Mouse (Mus musculus): ENCODE data around the gene Jph2. TPM values are rescaled to one million over a fixed set of nuclear protein-coding genes. Genes with fewer than 3 reads are reported as not detected.
A peak's percentile ranks its signal among the peaks of the same experiment; 100 is the strongest.

Jph2 gene
- polyA plus RNA-seq, 1 experiment = 1.0 TPM

DNA sequence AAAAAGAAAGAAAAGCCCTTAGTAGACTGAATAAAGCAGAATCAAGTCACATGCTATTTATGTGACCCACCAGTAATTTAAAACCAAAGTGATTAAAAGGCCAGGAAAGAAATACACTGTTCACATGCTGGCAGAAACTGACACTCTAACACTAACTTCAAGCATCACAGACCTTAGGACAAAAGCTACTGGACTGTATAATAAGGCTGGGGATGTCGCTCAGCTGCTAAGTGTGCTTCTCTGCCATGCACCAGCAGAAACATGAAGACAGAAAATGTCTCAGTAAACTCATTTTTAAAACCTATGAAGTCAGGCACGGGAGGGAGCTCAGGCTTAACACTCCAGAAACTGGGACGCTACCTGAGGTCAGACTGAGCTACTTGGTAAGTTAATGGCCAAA lies 12.4 kb upstream of the Jph2 start:
- TF ChIP-seq POLR2A (IDR thresholded peaks at IDR 0.05; ENCODE audit: borderline replicate concordance, extremely low read depth, insufficient read depth, insufficient read length, poor library complexity, severe bottlenecking) (no peak), CTCF (IDR thresholded peaks at IDR 0.05; ENCODE audit: borderline replicate concordance, extremely low read depth, insufficient read depth, insufficient read length) (no peak)
- DNase-seq (ENCODE audit: low read depth) = no peak

DNA sequence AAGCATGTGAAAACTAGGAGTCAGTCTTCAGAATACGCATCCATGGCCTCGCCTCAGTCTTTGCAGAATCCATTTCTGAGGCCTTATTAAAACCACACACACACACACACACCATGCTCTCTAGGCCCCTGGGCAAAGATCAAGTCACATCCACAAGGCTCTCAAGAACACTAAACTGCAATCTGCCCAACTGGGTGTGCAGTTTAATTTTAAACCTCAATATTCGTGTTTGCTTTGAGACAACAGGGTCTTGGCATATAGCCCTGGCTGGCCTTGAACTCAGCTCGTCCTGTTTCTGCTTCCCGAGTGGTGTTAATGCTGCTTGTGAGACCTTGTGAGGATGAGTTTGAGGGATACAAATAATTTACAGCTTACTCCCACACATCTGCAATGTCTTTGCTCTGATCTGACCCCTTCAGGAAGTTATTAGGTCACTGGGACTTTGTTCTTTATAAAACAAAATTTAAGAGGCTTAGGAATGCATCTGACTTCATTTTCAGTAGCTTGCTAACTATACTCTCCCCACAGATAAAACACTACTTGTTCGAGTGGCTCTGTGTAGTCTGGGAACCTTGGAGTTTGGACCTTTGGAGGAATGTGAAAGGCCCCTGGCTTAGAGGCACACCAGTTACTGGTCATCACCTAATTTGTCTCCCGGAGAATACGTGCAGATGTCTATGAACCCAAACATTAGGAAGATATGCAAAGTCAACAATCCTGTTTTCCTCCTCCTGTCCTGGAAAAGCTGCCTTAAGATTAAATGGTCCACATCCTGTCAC lies 6.4 kb upstream of the Jph2 start:
- no peak for DNase-seq (ENCODE audit: low read depth)
- TF ChIP-seq POLR2A (IDR thresholded peaks at IDR 0.05; ENCODE audit: borderline replicate concordance, extremely low read depth, insufficient read depth, insufficient read length, poor library complexity, severe bottlenecking) (no peak), CTCF (IDR thresholded peaks at IDR 0.05; ENCODE audit: borderline replicate concordance, extremely low read depth, insufficient read depth, insufficient read length) (no peak)

DNA sequence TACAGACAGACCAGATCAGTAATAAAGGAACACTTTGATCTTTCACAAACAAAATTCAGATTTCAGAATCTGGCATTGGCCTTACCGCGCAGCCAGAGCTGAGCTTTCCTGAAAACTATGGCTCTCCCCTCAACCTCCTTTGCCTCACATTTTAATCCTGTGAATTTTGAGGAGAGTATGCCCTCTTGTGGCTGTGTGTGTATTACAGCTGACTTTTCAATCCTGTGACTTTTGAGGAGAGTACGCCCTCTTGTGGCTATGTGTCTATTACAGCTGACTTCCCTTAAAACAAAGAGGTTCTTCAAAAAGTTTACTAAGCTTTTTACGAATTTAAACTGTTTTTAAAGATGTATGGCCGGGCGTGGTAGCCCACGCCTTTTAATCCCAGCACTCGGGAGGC lies 3.4 kb upstream of the Jph2 start:
- DNase-seq (ENCODE audit: low read depth) = peak; percentile 92
- TF ChIP-seq POLR2A (IDR thresholded peaks at IDR 0.05; ENCODE audit: borderline replicate concordance, extremely low read depth, insufficient read depth, insufficient read length, poor library complexity, severe bottlenecking) (no peak), CTCF (IDR thresholded peaks at IDR 0.05; ENCODE audit: borderline replicate concordance, extremely low read depth, insufficient read depth, insufficient read length) (peak; percentile 91)

DNA sequence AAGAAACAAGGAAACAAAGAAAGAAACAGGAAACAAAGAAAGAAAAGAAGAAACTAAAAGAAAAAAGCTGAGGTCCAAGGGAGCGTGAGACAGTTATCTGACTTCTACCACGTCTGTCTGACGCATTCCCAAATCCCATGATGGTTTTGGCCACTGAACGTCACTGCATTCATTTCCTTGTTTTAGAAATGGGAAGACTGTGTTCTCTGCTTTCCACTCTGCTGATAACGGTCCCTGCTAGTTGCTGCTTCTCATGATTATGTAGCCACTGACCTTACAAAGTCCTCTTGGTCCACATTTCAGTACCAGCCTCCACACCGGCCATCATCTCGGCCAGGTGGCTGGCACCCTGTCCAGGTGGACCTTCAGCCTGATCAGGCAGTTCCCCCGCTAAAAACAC lies 1.4 kb upstream of the Jph2 start:
- DNase-seq (ENCODE audit: low read depth) = no peak
- TF ChIP-seq POLR2A (IDR thresholded peaks at IDR 0.05; ENCODE audit: borderline replicate concordance, extremely low read depth, insufficient read depth, insufficient read length, poor library complexity, severe bottlenecking) (no peak), CTCF (IDR thresholded peaks at IDR 0.05; ENCODE audit: borderline replicate concordance, extremely low read depth, insufficient read depth, insufficient read length) (no peak)

DNA sequence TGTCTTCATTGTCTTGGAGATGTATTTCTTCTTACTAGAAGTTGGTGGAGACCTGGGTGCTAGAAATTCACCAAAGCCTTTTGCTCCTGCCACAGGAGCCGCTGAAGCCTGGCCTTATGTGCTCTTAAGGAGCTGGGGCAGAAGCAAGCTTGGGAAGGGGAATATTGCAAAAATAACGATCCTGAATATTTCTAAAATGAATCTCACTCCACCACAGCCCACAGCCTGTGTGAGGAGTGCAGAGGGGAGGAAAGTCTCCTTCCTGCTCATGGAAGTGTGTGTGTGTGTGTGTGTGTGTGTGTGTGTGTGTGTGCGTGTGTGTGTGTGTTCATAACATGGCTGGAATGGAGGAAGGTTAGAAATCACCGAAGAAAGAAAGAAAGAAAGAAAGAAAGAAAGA lies 977 bp upstream of the Jph2 start:
- no peak for DNase-seq (ENCODE audit: low read depth)
- no peak for TF ChIP-seq POLR2A (IDR thresholded peaks at IDR 0.05; ENCODE audit: borderline replicate concordance, extremely low read depth, insufficient read depth, insufficient read length, poor library complexity, severe bottlenecking)

DNA sequence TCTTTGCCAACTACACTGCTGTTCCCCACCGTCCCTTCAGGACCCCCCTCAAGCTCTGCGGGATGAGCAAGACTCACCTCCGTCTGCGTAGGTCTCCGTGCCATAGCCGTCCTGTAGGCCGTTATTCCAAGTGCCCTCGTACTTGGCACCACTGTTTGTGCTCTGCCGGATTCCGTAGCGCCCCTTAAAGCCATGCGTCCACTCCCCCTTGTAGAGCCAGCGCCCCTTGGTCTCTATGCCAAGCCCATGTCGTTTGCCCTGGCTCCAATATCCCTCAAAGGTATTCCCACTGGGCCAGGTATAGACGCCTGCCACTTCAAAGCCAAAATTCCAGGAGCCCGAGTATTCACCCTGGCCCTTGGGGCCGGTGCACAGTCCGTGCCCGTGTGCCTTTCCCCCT lies 722 bp downstream of the Jph2 start:
- DNase-seq (ENCODE audit: low read depth) = no peak
- TF ChIP-seq CTCF (IDR thresholded peaks at IDR 0.05; ENCODE audit: borderline replicate concordance, extremely low read depth, insufficient read depth, insufficient read length) = no peak
- no peak for TF ChIP-seq POLR2A (IDR thresholded peaks at IDR 0.05; ENCODE audit: borderline replicate concordance, extremely low read depth, insufficient read depth, insufficient read length, poor library complexity, severe bottlenecking)

DNA sequence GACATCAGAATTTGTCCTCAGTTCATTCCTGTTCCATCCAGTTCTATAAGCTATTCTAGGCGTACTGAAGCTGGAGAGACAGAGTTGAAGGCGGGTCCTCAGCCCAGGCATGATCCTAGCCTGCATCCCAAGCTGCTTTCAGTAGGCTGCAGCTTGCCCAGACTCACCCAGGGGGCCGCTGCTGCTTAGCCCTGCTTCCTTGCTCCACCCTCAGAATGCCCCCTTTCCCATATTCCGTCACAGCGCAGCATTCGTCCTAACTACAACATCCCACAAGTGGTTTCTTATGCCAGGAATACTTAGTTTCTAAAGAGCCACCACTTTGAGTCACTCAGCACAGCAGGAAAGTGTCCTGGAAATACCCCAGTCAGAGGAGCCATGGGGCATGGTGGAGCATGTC lies 2.8 kb downstream of the Jph2 start:
- TF ChIP-seq POLR2A (IDR thresholded peaks at IDR 0.05; ENCODE audit: borderline replicate concordance, extremely low read depth, insufficient read depth, insufficient read length, poor library complexity, severe bottlenecking) (no peak), CTCF (IDR thresholded peaks at IDR 0.05; ENCODE audit: borderline replicate concordance, extremely low read depth, insufficient read depth, insufficient read length) (no peak)
- no peak for DNase-seq (ENCODE audit: low read depth)

DNA sequence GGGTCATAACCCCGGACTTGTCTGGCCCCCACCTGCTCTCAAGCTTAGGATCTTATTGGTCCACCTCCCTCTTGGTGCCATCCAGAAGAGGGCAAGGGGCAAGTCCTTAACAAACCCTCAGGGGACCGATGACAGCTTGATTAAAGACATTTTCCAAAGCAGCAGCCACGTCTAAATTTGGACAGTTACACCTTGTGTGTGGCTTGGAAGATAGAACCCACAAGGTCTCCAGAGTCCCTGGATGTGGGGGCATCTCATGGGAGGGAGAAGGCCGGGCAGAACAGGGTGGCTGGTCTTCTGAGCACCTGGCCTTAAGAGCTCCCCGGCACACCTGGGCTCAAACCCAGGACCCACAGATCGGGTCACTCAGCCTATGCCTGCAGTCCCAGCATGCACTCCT lies 3.8 kb downstream of the Jph2 start:
- TF ChIP-seq CTCF (IDR thresholded peaks at IDR 0.05; ENCODE audit: borderline replicate concordance, extremely low read depth, insufficient read depth, insufficient read length) (no peak), POLR2A (IDR thresholded peaks at IDR 0.05; ENCODE audit: borderline replicate concordance, extremely low read depth, insufficient read depth, insufficient read length, poor library complexity, severe bottlenecking) (no peak)
- DNase-seq (ENCODE audit: low read depth) = no peak

DNA sequence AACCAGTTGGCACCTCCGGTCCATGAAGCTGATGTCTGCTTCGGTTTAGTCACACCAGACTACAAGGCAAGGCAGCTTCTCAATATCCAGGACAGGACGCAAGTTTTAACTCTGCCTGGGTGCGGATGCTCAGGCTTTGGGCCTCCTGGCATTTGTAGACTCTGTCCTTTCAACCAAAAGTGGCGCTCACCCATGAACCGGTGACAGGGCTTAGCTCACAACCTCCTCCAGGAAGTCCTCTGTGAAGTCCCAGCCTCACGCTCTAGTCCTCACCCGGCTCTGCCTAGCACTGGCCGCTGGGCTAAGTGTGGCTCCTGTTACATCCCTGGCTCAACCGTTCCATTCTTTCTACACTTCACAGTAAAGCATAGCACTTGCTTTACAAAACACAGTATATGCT lies 4.6 kb downstream of the Jph2 start:
- TF ChIP-seq POLR2A (IDR thresholded peaks at IDR 0.05; ENCODE audit: borderline replicate concordance, extremely low read depth, insufficient read depth, insufficient read length, poor library complexity, severe bottlenecking) (no peak), CTCF (IDR thresholded peaks at IDR 0.05; ENCODE audit: borderline replicate concordance, extremely low read depth, insufficient read depth, insufficient read length) (no peak)

DNA sequence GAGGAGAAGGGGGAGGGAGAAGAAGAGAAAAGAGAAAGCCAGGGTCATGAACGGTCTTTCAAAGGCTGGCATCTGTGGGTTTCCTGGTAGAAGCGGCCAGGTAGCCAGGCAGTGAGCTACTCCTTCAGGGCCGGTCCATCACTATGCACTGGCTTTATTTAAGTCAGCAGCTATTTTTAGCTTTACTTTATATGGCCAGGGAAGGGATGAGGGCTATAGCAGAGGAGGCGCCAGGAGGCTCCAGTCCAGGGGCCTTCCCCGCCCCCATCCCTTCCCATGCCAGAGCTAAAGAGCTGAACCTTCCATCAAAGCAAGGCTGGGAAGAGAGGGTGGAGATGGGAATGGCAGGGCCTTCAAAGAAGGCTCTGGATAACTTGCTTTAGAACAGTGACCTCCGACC lies 5.4 kb downstream of the Jph2 start:
- DNase-seq (ENCODE audit: low read depth) = no peak
- TF ChIP-seq POLR2A (IDR thresholded peaks at IDR 0.05; ENCODE audit: borderline replicate concordance, extremely low read depth, insufficient read depth, insufficient read length, poor library complexity, severe bottlenecking) (no peak), CTCF (IDR thresholded peaks at IDR 0.05; ENCODE audit: borderline replicate concordance, extremely low read depth, insufficient read depth, insufficient read length) (no peak)

More for the DNA sequence above, 4.6 kb downstream of the Jph2 start:
- no peak for DNase-seq (ENCODE audit: low read depth)

DNA sequence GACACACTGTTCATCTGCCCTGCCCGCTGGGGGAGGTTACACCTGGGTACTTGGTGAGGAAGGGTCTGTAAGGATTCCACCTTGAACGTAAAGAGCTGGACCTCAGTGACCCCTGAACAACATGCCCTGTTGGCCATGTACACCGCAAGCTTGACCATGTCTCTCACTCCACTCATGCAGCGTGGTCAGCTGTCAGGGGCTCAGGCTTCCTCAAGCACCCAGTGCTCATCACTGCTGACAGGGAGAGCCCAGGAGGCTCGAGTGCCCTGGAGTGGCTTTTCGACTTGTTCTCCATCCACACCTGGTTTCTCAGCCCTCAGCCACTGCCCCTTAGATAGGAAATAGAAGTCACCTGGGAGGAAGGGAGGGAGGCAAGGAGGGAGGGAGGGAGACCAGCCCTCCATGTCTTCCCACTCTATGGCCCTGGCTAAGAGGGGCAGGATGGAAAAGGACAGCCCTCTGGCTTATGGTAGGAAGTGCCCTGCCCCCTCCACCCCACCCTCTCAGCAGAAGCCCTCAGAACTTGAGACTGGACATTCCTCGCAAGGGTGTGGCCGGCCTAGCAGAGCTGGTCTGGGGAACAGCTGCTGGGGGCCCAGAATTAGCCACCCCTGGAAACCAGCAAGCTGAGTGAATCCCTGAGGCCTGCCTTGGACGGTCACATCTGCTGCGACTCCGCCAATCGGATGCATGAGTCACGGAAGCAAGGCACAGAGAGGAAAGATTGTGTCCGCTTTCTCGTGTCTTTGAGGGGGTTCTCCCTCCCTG lies 11.2 kb downstream of the Jph2 start:
- no peak for DNase-seq (ENCODE audit: low read depth)
- TF ChIP-seq CTCF (IDR thresholded peaks at IDR 0.05; ENCODE audit: borderline replicate concordance, extremely low read depth, insufficient read depth, insufficient read length) (no peak), POLR2A (IDR thresholded peaks at IDR 0.05; ENCODE audit: borderline replicate concordance, extremely low read depth, insufficient read depth, insufficient read length, poor library complexity, severe bottlenecking) (no peak)

DNA sequence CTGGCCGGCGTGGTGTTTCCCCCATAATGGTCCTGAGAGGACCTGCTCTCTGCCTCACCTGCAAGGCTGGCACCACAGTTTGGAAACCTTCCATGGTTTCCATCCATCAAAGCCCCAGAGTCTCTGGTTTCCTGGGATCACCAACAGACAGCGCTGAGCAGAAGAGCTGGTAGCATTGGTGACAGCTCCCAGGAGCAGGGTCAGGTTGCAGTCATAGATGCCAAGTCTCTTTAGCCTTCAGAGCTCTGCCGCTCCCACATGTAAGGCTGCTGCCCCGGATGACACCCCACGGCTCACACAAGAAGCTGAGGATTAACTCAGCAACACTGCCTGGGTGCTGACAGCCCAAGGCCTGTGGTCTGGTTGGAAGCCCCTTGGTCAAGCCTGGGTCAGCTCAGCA lies 12.7 kb downstream of the Jph2 start:
- no peak for TF ChIP-seq CTCF (IDR thresholded peaks at IDR 0.05; ENCODE audit: borderline replicate concordance, extremely low read depth, insufficient read depth, insufficient read length)
- no peak for DNase-seq (ENCODE audit: low read depth)
